Mouse (Mus musculus): Measurements from ENCODE around the gene Zmat5. TPM values are rescaled to one million over a fixed set of nuclear protein-coding genes. Genes with fewer than 3 reads are reported as not detected.

The Zmat5 gene
- polyA plus RNA-seq, 1 experiment from 2014 or later: 76.7 TPM

DNA sequence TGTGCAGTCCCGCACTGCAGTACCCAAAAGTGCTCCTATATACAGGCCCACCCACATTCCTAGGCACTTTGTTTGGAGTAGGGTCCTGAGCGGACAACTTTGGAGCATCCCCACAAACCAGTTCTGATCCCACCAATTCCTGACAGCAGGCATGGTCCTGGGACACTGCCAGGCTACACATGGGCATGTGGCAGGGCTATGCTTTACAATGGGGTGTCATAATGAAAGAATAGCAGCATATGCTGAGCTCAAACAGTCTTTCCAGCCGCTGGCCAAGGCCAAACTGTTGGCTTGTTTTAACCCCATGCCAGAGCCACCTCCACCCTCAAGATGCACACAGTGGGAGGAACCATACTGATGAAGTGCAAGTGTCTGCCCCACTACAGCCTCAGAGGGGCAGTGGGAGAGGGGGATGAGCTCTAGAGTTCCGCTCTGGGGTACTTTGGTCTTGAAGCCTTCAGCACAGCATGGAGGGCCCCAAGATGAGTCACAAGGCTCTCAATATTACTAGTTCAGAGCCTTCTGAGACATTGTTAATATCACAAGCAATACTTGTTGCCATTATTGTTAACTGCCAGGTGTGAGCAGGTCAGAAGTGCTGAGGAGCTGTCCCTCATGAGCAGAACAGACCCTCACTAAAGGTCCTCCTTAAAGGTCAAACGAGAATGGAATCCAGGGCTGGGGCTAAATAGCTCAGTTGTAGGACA is 12.2 kb downstream of the Zmat5 start:
- no peak for ATAC-seq (ENCODE audit: insufficient number of reproducible peaks, insufficient read depth, low FRiP score, low TSS enrichment, low read depth)
- H3K27ac ChIP-seq: no peak overlapping the region
- H3K9ac ChIP-seq (replicated peaks): no peak overlapping the region
- H3K9me3 ChIP-seq: no peaks in the 10 kb centered on the region
- H3K4me1 ChIP-seq (replicated peaks): peaks cover 7% of the 10 kb centered on the region; the same call in 1 of the 2 replicates
- no peak overlapping the region for H3K4me2 ChIP-seq
- no peak overlapping the region for H3K4me3 ChIP-seq (replicated peaks)
- H3K27me3 ChIP-seq: no peaks in the 10 kb centered on the region
- H3K36me3 ChIP-seq: no peaks in the 10 kb centered on the region
- 83% methylated on average over 5 of the region's 5 CpGs for WGBS

- H3K36me3 ChIP-seq: peaks cover 14% of the 10 kb centered on the region; the same call in 1 of the 2 replicates
- ATAC-seq (ENCODE audit: insufficient number of reproducible peaks, insufficient read depth, low FRiP score, low TSS enrichment, low read depth): no peak
- H3K9ac ChIP-seq (replicated peaks): no peak overlapping the region; the same call in 1 of the 2 replicates
- H3K4me3 ChIP-seq (replicated peaks): no peak overlapping the region
- WGBS: 82% methylated on average over 5 of the region's 5 CpGs
- no peak overlapping the region for H3K27ac ChIP-seq
- no peaks in the 10 kb centered on the region for H3K9me3 ChIP-seq
- peaks cover 7% of the 10 kb centered on the region; the same call in 1 of the 2 replicates for H3K4me1 ChIP-seq (replicated peaks)
- H3K27me3 ChIP-seq: no peaks in the 10 kb centered on the region
- H3K4me2 ChIP-seq: no peak overlapping the region
Measured at GRCm38 (mm10) chr11:4718548-4718947, 14.1 kb downstream of the Zmat5 start.

- Histone ChIP-seq H3K27ac (no peak overlapping the region), H3K9ac (replicated peaks) (no peak overlapping the region), H3K4me1 (replicated peaks) (peaks cover 7% of the 10 kb centered on the region; the same call in 1 of the 2 replicates), H3K36me3 (peaks cover 26% of the 10 kb centered on the region), H3K4me2 (no peak overlapping the region), H3K27me3 (no peaks in the 10 kb centered on the region), H3K9me3 (no peaks in the 10 kb centered on the region), H3K4me3 (replicated peaks) (no peak overlapping the region)
- no peak for ATAC-seq (ENCODE audit: insufficient number of reproducible peaks, insufficient read depth, low FRiP score, low TSS enrichment, low read depth)
- WGBS: 84% methylated on average over 9 of the region's 9 CpGs
Measured at GRCm38 (mm10) chr11:4719961-4720360, 15.5 kb downstream of the Zmat5 start.

DNA sequence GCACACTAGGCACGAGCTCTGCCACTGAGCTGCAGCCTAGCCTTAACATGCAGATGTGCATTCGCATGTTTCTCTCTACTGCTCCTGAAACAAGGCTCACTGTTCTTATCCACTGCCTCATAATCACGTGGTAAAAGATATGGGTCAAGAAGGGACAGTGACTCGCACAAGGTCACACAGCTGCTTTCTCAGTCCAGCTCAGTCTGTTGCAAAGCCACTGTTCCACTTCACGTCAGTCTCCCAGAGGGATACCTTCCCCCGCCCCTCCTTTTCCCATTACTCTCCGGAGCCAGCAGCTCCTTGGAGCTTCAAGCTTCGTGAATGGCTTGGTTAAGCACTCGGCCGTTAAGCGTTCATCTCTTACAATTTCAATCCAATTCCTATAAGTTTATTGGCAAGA is 15.9 kb downstream of the Zmat5 start:
- ATAC-seq (ENCODE audit: insufficient number of reproducible peaks, insufficient read depth, low FRiP score, low TSS enrichment, low read depth): no peak
- peaks cover 31% of the 10 kb centered on the region for H3K36me3 ChIP-seq
- peaks cover 7% of the 10 kb centered on the region; the same call in 1 of the 2 replicates for H3K4me1 ChIP-seq (replicated peaks)
- 65% methylated on average over 11 of the region's 11 CpGs for WGBS
- no peak overlapping the region for H3K9ac ChIP-seq (replicated peaks)
- H3K9me3 ChIP-seq: no peaks in the 10 kb centered on the region
- no peak overlapping the region for H3K27ac ChIP-seq
- H3K4me2 ChIP-seq: no peak overlapping the region
- no peak overlapping the region for H3K4me3 ChIP-seq (replicated peaks)
- no peaks in the 10 kb centered on the region for H3K27me3 ChIP-seq

DNA sequence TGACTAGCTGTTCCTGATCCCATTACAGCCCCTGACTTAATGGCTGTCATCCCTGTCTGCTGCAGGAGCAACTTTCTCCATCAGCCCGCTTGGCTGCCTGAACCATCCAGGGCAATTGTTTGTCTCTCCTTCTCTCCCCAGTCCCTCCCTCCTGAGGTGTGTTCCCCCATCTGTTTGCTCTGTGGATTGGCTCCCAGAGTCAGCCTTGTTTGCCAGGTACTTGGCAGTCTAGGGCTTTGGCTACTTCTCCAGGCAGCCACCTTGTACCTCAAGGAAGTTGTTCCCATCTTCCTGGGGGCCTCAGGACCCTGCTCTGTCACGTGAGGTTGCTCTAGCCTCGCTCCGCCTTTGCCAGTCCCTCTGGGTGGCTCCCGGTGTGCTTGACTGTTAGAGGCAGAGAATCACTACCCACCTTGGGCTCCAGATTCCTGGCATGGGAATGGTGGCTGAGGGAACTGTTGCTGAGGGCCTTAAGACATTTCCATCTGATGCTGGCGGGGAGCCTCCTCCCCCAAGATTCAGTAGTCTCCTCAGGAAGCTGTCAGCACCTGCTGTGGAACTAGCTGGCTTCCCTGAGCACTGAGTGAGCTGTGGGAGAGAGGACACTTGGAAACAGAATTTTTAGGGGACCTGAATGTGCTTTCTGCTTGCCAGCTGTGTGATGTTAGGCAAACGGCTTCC is 16.6 kb downstream of the Zmat5 start:
- Histone ChIP-seq H3K4me2 (no peak overlapping the region), H3K9me3 (no peaks in the 10 kb centered on the region), H3K4me1 (replicated peaks) (peaks cover 7% of the 10 kb centered on the region; the same call in 1 of the 2 replicates), H3K27me3 (no peaks in the 10 kb centered on the region), H3K36me3 (peaks cover 37% of the 10 kb centered on the region), H3K4me3 (replicated peaks) (no peak overlapping the region), H3K9ac (replicated peaks) (no peak overlapping the region), H3K27ac (no peak overlapping the region)
- ATAC-seq (ENCODE audit: insufficient number of reproducible peaks, insufficient read depth, low FRiP score, low TSS enrichment, low read depth): no peak
- WGBS: 49% methylated on average over 7 of the region's 7 CpGs

GRCm38 (mm10) chr11:4721728-4722127 is 17.2 kb downstream of the Zmat5 start:
- ATAC-seq (ENCODE audit: insufficient number of reproducible peaks, insufficient read depth, low FRiP score, low TSS enrichment, low read depth): no peak
- 78% methylated on average over 8 of the region's 8 CpGs for WGBS
- Histone ChIP-seq H3K9me3 (no peaks in the 10 kb centered on the region), H3K4me3 (replicated peaks) (no peak overlapping the region), H3K4me2 (no peak overlapping the region), H3K36me3 (peaks cover 44% of the 10 kb centered on the region), H3K4me1 (replicated peaks) (peaks cover 7% of the 10 kb centered on the region; the same call in 1 of the 2 replicates), H3K27me3 (no peaks in the 10 kb centered on the region), H3K27ac (no peak overlapping the region), H3K9ac (replicated peaks) (no peak overlapping the region)

- Histone ChIP-seq H3K9me3 (no peaks in the 10 kb centered on the region), H3K9ac (replicated peaks) (no peak overlapping the region), H3K27ac (peak overlapping the region; percentile 50; the same call in 1 of the 2 replicates), H3K4me1 (replicated peaks) (no peaks in the 10 kb centered on the region; the same call in 1 of the 2 replicates), H3K4me3 (replicated peaks) (no peak overlapping the region), H3K4me2 (no peak overlapping the region), H3K36me3 (peaks cover 30% of the 10 kb centered on the region), H3K27me3 (no peaks in the 10 kb centered on the region)
- 67% methylated on average over 12 of the region's 12 CpGs for WGBS
- ATAC-seq (ENCODE audit: insufficient number of reproducible peaks, insufficient read depth, low FRiP score, low TSS enrichment, low read depth): no peak
Measured at GRCm38 (mm10) chr11:4729603-4730002, 25.1 kb downstream of the Zmat5 start.

DNA sequence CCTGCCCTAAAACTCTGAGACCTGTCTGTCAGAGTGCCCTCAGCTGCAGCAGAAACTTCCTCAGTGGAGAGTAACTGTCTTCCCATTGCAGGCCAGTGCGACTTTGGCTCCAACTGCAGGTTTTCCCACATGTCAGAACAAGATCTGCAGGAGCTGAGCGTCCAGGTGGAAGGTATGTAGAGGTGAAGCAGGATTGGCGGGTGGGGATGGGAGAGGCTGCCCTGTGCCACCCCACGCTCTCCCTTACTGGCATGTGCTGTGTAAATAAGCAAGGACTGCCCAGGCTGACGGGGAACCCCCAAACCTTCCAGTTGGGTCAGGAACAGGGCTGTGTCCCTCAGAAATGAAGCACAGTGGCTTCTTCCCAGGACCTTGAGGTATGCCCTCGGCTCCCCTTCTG is 25.6 kb downstream of the Zmat5 start:
- peak overlapping the region; percentile 50; the same call in 1 of the 2 replicates for H3K27ac ChIP-seq
- ATAC-seq (ENCODE audit: insufficient number of reproducible peaks, insufficient read depth, low FRiP score, low TSS enrichment, low read depth): no peak
- H3K36me3 ChIP-seq: peaks cover 26% of the 10 kb centered on the region
- no peaks in the 10 kb centered on the region for H3K27me3 ChIP-seq
- no peak overlapping the region for H3K9ac ChIP-seq (replicated peaks)
- no peak overlapping the region for H3K4me3 ChIP-seq (replicated peaks)
- no peak overlapping the region for H3K4me2 ChIP-seq
- peaks cover 3% of the 10 kb centered on the region; the same call in 1 of the 2 replicates for H3K4me1 ChIP-seq (replicated peaks)
- H3K9me3 ChIP-seq: no peaks in the 10 kb centered on the region
- WGBS: 69% methylated on average over 6 of the region's 6 CpGs

GRCm38 (mm10) chr11:4730913-4731312 is 26.4 kb downstream of the Zmat5 start:
- H3K27ac ChIP-seq: no peak overlapping the region
- no peak for ATAC-seq (ENCODE audit: insufficient number of reproducible peaks, insufficient read depth, low FRiP score, low TSS enrichment, low read depth)
- H3K36me3 ChIP-seq: peaks cover 22% of the 10 kb centered on the region
- H3K4me3 ChIP-seq (replicated peaks): no peak overlapping the region
- H3K9ac ChIP-seq (replicated peaks): no peak overlapping the region
- no peaks in the 10 kb centered on the region for H3K27me3 ChIP-seq
- H3K9me3 ChIP-seq: no peaks in the 10 kb centered on the region
- no peak overlapping the region for H3K4me2 ChIP-seq
- H3K4me1 ChIP-seq (replicated peaks): peaks cover 11% of the 10 kb centered on the region
- WGBS: 65% methylated on average over 5 of the region's 5 CpGs

DNA sequence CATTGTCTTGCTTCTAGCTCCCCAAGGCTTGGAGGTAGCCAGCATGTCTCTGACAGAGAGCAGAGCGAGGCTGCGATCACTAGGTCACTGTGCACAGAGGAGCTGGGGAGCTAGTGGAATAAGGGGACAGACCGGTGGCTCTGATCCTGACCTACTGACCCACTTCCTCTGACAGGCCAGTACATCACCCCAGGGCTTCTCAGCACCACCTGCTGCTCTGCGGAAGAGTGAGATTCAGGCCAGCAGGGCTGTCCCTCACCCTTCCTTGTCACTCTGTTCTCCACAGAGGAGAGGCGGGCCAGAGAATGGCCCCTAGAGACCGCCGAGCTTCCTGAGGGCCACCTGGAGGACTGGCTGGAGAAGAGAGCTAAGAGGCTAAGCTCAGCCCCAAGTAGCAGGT is 27.3 kb downstream of the Zmat5 start:
- ATAC-seq (ENCODE audit: insufficient number of reproducible peaks, insufficient read depth, low FRiP score, low TSS enrichment, low read depth): no peak
- H3K27ac ChIP-seq: no peak overlapping the region

DNA sequence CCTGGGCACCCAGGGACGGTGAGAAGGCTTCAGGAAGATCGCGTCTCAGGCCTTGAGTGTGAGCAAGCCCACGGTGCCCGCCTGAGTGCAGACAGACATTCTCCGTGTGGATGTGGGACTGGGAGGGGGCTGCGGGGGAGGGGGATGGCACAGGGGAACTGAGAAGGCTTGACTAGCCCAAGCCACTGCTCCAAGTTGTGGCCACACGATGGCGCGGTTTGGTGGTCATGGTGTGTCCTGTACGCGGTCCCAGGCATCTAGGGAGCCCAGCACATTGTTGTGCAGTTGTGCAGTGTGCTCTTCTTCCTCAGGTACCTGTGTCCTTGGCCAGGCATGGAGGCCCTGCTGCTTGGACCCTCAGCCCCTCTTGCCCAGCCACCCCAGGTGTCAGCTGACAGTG is 29.7 kb downstream of the Zmat5 start:
- Histone ChIP-seq H3K27me3 (peaks cover 1% of the 10 kb centered on the region; the same call in 1 of the 2 replicates), H3K4me3 (replicated peaks) (no peak overlapping the region), H3K9me3 (no peaks in the 10 kb centered on the region), H3K4me1 (replicated peaks) (peaks cover 12% of the 10 kb centered on the region), H3K27ac (no peak overlapping the region), H3K4me2 (no peak overlapping the region), H3K9ac (replicated peaks) (no peak overlapping the region), H3K36me3 (peaks cover 13% of the 10 kb centered on the region; the same call in 1 of the 2 replicates)
- WGBS: 29% methylated on average over 12 of the region's 12 CpGs
- ATAC-seq (ENCODE audit: insufficient number of reproducible peaks, insufficient read depth, low FRiP score, low TSS enrichment, low read depth): no peak

More for the DNA sequence above, 27.3 kb downstream of the Zmat5 start:
- no peaks in the 10 kb centered on the region for H3K27me3 ChIP-seq
- peaks cover 13% of the 10 kb centered on the region; the same call in 1 of the 2 replicates for H3K36me3 ChIP-seq
- H3K4me3 ChIP-seq (replicated peaks): no peak overlapping the region
- no peak overlapping the region for H3K4me2 ChIP-seq
- H3K9ac ChIP-seq (replicated peaks): no peak overlapping the region
- 64% methylated on average over 7 of the region's 7 CpGs for WGBS
- H3K4me1 ChIP-seq (replicated peaks): peaks cover 12% of the 10 kb centered on the region
- H3K9me3 ChIP-seq: no peaks in the 10 kb centered on the region

Measured in limb, embryonic 12.5 days (tissue).